Mouse (Mus musculus) lung, postnatal 4 days (tissue): Measurements from ENCODE around the gene Dlx4.

Experiments
- DNase-seq, 2 experiments: peaks; one replicate each; pipeline ENCODE4 v3.0.0; 2021

Dlx4 gene

DNA sequence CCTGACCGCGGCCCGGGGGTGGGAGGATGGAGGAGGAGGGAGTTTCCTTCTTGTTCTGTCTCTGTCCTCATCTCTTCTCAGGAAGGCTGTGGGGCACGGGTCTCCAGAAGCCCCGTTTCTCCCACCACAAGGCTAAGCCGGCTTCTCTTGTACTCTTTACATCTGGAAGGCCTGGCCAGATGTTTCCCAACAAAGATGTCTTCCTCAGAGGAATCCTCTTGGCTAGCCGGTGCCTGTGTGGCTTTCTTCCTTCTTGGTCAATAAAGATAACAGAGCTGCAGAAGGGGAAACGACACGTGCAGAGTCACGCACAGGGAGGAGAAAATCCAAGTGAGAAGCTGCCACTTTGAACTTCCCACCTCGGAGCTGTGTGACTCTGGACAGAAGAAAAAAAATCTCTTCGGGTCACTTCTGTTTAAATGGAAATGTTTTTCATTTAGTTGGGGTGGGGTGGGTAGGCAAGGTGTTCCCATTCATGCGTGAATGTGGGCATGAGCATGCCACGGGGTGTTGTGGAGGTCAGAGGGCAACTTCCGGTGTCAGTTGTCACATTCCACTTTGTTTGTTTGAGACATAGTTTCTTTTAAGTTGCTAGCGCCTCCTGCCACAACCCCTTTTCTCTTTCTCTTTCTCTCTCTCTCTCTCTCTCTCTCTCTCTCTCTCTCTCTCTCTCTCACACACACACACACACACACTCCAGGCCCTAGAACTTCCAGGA is 44.8 kb downstream of the Dlx4 start:
- no peak for DNase-seq

DNA sequence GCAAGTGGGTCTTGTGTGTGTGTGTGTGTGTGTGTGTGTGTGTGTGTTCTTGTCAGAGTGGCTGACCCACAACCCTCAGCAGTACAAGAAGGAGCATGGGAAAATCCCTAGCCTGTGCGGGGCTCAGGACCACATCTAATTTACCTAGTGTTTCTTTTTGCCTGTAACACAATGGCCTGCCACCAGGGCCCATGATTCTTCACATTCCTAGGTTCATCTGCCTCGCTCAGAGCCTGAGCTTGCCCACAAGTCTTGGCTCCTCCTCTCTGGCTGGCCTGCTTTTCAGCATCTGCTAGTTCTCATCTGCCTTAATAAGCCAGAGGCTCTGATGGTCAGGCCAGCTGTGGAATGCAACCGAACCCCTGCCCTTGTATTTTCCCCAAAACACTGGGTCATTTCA is 45.7 kb downstream of the Dlx4 start:
- peak in 1 of 2 experiments; percentile 52 for DNase-seq

DNA sequence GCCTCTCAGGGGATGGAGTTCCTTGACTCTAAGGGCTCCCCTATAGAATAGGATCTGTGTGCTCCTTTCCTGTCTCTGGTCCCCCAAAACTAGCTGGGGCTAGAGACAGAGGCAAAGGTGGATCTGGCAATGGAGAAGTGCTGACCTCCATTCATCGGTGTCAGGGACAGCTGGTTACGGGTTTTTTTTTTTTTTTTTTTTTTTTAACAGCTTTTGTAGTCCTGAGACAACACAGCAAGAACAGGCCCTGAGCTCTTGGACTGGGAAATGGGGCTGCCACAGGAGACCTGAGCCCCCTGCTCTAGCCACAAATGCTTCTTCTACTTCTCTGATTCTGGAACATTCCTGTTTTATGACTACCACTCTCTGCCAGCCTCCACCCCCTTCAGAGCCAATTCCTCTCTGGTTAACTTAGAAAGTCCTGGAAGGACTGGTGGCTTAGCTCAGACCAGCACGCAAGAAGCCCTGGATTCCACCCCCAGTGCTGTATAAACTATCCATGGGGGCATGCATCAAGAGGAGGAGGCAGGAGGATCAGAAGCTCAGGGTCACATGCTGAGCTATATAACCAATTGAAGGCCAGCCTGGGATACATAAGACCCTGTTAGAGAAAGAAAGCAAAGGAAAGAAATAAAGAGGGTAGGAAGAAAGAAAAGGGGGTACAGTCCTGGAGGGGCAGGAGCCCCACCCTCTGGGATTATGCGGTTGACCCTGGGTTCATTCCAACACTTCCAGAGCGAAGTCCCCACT is 47.5 kb downstream of the Dlx4 start:
- no peak for DNase-seq

DNA sequence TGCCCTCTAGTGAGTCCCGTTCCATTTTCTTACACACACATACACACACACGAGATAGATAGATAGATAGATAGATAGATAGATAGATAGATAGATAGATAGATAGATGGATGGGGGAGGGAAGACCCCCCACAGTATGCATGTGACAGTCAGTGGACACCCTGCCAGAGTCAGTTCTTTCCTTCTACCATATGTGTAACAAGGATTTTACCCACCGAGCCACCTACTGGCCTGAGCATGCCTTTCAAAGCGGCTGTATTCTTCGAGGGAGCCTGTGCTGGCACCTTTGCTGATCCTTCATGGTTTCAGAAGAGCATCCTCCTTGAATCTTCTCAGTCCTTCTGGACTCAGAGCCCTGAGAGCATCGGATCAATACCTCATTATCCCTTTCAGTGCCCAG is 48.2 kb downstream of the Dlx4 start:
- no peak for DNase-seq

DNA sequence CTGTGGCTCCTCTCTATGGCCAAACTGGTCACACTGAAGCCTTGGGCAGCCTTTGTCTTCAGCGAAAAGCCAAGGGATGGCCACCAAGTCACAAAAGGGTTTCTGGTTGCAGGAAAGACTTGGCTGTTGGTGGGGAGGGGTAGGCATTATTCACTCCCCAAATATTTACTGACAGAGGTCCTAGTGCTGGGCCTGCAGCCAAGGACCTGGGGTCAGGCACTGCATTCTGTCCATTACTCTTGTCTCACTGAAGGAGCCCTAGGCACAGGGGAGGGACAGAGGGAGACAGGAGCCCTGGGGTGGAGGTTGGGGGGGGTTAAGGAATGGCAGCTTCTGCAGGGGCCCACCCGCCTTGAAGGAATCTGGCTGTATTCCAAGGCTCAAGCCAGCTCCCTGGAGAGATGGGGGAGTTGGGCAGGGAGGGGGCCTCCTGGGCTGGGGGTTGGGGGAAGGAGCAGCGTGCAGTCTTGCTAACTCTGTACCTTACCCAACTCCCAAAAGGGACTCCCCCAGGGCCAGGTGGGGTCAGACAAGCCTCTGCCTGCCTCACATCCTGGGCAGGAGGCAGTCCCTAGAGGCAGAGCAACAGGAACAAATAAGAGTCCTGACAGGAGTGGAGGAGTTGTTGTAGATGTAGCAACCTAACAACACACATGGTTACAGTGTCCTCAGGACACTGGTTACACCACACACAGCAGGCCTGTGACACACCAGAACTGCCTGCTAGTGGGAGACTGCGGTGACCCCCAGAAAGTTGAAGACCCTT is 49.3 kb downstream of the Dlx4 start:
- DNase-seq = peak; percentile 59 to 84

DNA sequence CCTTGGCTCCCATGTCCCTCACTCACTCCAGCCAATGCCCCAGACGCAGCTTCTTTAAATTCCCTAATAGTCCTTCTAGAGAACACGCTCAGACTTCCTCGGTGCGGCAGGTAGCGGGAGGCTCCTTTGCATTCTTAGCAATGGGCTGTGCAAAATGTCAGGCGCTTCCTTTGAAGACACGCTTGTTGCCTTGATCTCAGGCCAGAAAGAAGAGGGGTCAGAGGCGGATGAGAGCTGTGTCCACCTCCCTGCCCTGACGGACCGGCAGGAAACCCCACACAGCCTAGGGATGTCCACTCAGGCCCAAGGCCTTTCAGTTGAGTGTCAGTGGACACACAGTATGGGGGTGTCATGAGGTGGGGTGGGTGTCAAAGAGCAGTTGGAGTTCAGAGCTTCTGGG is 50.5 kb downstream of the Dlx4 start:
- DNase-seq = no peak

DNA sequence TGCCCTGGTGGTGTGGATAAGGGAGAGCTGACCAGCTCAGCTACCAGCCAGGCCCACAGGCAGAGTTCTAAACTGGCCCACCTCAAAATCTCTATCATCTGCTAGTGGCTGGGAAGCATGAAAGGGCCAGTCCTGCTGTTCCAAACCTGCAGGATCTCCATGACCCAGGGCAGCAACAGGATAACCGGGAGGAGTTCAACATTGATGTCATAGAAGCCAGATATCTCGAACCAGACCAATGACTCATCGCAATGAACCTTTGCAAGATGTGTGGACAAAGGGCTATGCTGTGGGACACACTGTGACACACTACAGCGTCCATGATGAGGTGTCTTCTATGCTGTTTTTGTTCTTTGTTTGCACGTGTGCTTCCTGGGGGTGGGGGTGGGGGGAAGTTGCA is 53.0 kb downstream of the Dlx4 start:
- no peak for DNase-seq
